Mouse (Mus musculus): ENCODE data around the gene Mrpl47. TPM values are rescaled to one million over a fixed set of nuclear protein-coding genes. Genes with fewer than 3 reads are reported as not detected.
"Not testable (repeated sequence)": the region's sequence is repeated elsewhere in the genome, so short reads cannot be mapped to it uniquely, and the experiment has no call there.

The Mrpl47 gene
- total RNA-seq, 2 experiments from 2014 or later: 30.4 to 34.3 TPM

DNA sequence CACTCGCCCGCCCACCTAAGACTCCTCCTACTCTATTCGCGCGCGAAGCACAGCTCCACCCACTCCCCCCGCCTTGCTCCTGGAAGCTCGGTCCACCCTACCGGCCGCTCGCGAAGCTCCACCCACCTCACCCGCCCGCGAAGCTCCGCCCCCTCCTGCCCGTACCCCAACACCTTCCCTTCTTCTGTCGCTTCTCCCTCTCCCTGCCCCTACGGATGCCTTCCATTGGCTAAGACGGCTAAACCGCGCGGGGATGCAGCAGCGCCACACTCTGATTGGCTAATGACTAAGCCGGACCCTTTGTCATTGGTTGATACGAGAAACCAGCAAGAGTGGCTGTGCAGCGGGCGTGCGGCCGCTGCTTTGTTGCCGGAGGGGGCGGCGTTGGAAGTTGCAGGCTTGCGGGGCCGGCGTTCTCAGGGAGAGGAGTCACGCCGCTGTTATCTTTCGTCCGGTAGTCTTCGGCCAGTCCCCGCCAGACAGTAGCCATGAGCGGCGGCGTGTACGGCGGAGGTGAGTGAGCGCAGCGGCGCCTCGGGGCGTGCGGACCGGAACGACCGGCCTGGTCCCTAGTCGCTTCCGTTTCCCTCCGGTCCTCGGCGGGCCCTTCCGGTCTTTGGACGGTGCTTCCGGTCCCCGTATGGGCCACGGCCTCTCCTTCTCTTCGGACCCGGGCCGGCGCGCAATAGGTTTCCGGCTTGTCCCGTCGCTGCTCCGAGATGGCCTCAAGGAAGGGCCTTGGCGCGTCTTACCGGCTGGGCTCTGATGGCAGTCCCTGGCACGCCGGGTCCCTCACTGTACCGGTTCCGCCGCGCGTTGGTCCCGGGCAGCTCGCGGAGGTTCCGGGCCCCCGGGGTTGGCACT, 28.8 kb downstream of the Mrpl47 start:
- peak; percentile 96 for DNase-seq
- intact Hi-C loops (cut with DNase I): loop anchor here (2.0 to 5.0 kb wide), 2 partner anchors 28 to 176 kb away; partner anchors contain the start of genes Mrpl47 and Ndufb5

DNA sequence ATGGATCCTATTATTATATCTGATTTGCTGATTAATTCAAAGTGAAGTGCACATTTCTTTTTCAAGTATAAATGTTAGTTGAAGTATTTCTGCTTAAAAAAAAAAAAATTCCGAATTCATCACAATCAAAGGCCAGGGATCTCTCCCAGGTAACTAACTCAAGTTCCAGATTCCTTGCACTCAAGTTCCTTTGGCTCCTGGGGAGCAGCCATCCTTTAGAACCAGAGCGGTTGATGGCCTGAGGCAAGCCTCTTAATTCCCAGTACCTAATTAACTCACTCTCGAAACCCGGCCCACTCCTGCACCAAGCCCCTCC, 29.4 kb downstream of the Mrpl47 start:
- intact Hi-C loops (cut with DNase I): loop anchor here (2.0 to 5.0 kb wide), 2 partner anchors 29 to 176 kb away; partner anchors contain the start of genes Mrpl47 and Ndufb5
- DNase-seq: no peak

GRCm38 (mm10) chr3:32705647-32706348, 31.6 kb downstream of the Mrpl47 start, which contains the start of gene Actl6a:
TSS of gene Actl6a (plus strand) at chr3:32706298.
- intact Hi-C loops (cut with DNase I): loop anchor here (5.0 kb wide), 1 partner anchor 173 kb away; no protein-coding TSS in a partner anchor
- DNase-seq: not testable (repeated sequence)

DNA sequence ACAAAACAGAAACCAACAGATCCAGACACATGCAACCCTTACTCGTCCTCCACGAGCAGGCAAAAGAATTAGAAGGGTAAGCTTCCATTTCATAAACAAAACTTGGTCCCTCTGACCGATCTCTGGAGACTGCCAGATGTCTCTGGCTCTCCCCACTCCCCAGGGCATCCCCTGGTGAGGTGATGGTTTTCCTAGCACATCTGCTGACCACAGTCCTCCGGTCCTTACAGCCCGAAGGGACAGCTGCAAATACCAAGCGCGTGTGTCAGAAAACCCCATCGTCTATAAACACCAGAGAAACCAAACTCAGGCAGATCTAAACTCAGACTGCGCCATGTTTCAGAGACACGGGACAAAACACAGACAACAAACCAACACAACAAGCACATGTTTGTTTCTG, 32.8 kb downstream of the Mrpl47 start:
- DNase-seq: not testable (repeated sequence)

DNA sequence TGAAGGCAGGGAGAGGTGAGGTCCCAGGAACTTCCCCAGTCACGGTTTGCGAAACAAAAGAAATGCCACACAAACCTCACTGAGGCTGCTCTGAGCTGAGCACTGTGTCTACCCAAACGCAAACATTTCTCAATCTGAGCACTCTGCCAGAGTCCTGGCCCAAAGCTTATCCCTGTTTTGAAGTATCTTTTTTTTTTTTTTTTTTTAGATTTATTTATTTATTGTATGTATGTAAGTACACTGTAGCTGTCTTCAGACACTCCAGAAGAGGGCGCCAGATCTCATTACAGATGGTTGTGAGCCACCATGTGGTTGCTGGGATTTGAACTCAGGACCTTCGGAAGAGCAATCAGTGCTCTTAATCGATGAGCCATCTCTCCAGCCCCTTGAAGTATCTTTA, 33.4 kb downstream of the Mrpl47 start:
- intact Hi-C loops (cut with DNase I); DNase-seq: not testable (repeated sequence)

More for the DNA sequence above, 32.8 kb downstream of the Mrpl47 start:
- intact Hi-C loops (cut with DNase I): loop anchor here (5.0 kb wide), 1 partner anchor 172 kb away; no protein-coding TSS in a partner anchor

DNA sequence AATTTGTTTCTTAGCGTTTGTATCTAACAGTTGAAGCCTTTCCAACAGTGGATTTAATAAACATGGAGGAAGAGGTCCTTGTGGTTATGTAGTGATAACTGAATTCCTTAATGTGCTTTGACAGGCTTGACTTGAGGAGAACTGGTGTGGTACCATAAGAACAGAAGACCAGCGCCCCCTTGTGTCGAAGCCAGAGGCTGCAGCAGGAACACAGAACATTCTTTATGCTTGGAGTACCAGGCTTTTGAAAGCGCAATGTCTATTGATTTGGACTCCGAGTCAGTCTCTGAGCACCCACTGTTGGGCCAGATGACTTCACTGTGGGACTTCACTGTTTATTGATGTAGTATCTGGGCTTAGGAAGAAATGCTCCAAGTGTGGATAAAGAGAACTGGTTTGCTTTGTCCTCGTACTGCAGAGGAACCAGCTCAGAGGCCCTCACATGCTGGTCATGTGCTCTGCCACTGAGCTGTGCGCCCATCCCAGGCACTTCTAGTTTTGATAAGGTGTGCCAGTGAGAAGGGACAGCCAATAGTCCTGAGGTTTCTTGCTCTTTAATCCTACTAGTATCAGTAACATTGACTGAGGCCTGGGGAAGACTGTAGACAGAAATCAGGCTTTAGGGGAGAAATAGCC, 39.1 kb downstream of the Mrpl47 start:
- intact Hi-C loops (cut with DNase I): loop anchor here (1.0 to 2.0 kb wide), 3 partner anchors 88 to 365 kb away; no protein-coding TSS in a partner anchor
- peak; percentile 85 to 93 for DNase-seq

DNA sequence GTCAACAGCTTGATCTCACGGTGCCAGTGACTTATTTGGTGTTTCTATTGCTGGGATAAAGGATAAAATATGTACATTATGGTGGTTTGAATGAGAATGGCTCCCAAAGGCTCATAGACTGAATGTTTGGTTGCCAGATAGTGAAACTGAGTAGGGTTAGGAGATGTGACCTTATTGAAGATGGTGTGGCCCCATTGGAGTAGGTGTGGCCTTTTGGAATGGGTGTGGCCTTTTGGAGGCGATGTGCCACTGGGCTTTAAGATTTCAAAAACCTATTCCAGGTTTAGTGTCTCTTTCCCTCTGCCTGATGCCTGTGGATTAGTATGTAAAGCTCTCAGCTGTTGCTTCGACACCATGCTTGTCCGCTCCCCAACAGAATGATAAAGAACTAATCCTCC, 41.8 kb downstream of the Mrpl47 start:
- intact Hi-C loops (cut with DNase I): no loop called here
- no peak for DNase-seq

DNA sequence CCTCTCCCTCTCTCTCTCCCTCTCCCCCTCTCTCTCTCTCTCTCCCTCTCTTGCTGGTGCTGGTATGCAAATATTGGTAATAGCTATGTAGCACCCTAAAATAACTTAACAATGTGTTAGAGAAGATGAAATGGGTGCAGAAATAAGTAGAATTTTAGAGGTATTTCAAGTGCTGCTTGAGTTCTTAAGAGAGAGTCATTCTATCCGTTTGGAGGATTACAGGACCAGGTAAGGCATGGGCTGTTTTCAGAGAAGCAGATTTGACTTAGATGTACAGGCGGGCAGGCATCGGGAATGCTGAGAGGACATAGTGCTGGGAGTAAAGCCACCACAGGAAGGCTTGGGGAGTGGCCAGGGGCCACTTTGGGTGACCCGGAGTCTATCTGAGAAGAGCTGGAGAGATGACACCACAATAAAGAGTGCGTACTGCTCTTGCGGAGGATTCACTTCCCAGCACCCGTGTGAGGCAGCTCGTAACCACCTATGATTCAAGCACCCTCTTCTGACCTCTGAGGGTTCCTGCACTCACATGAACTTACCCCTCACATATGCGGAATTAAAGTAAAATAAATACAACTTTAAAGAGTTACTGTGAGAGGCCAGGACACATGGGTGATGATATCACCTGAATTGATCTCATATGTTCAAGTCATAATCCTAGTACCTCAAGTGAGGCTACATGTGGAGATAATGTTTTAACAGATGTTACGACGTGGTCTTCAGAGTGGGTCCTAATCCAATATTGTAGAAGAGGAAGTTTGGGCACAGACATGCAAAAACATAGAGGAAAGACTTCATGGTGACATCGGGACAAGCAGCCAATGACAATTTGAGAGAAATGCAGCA, 42.4 kb downstream of the Mrpl47 start:
- DNase-seq: no peak
- intact Hi-C loops (cut with DNase I): no loop called here

GRCm38 (mm10) chr3:32694211-32694610, 43.2 kb downstream of the Mrpl47 start:
- intact Hi-C loops (cut with DNase I): no loop called here
- DNase-seq: no peak

GRCm38 (mm10) chr3:32691841-32692240, 45.6 kb downstream of the Mrpl47 start:
- intact Hi-C loops (cut with DNase I): no loop called here
- DNase-seq: no peak

DNA sequence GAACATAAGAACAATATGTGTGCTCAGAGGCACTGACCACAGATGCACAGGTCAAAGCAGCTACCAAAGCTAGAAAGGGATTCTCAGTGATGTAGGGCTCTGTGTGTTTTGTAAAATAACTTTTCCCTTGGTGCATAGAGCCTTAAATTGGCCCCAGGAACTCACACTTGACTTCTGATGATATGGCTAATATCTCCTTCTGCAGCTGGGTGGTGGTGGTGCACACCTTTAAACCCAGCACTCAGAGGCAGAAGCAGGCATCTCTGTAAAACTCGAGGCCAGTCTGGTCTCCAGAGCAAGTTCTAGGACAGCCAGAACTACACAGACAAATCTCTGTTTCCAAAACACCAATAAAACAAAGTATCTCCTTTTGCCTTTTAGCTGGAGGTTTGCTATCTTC, 46.5 kb downstream of the Mrpl47 start:
- intact Hi-C loops (cut with DNase I): no loop called here
- DNase-seq: no peak

GRCm38 (mm10) chr3:32690008-32690407, 47.4 kb downstream of the Mrpl47 start:
- intact Hi-C loops (cut with DNase I): no loop called here
- DNase-seq: no peak

DNA sequence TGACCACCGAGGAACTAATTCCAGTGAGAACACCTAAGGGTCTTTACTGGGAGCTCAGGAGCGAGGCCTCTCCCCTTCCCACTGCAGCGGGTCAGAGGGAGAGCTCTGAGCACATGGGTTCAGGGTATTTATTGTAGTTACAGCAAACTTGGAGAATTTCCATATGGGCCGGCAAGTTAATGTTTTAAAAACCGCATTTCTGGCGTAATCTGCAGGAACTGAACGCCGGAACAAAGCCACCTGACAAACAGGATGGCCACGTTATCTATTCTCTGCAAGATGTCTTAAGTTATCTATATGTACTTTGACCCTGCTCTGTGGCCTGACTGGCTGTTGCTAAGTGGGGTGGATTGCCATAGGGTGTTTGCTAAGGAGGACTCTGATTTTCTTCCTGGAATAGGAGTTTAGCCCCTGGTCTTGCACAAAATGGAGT, 47.8 kb downstream of the Mrpl47 start:
- intact Hi-C loops (cut with DNase I): no loop called here
- no peak for DNase-seq

GRCm38 (mm10) chr3:32687156-32687555, 50.2 kb downstream of the Mrpl47 start:
- DNase-seq: no peak
- intact Hi-C loops (cut with DNase I): no loop called here

GRCm38 (mm10) chr3:32686537-32686936, 50.9 kb downstream of the Mrpl47 start:
- DNase-seq: no peak
- intact Hi-C loops (cut with DNase I): no loop called here

GRCm38 (mm10) chr3:32684631-32685030, 52.8 kb downstream of the Mrpl47 start:
- DNase-seq: no peak
- intact Hi-C loops (cut with DNase I): no loop called here

- DNase-seq: no peak
- intact Hi-C loops (cut with DNase I): no loop called here
Observed at GRCm38 (mm10) chr3:32682910-32683531, 54.4 kb downstream of the Mrpl47 start.

DNA sequence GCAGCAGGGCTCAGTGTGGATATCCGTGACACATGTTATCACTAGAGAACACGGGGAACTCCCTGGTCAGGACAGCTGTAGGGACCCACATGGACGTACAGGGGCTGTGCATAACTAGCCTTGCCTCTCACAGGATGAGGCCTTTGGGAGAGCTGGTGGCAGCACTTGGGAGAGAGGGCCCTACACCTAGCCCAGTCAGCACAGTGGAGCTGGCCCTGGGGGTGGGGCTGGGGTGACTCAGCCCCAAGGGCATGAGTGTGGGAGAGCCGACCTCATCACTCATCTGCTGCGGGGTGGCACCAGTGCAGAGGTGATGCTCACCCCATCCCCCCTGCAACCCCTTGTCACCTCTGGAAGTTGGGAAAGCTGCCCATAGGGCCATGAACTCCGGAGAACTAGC, 61.0 kb downstream of the Mrpl47 start:
- intact Hi-C loops (cut with DNase I): no loop called here
- no peak for DNase-seq
